Mouse (Mus musculus) 3T3-L1 (cell line): ENCODE results near the gene Sbf2.

Experiments
- DNase-seq: peaks from one replicate; pipeline ENCODE4 v3.0.0-alpha.2; 2015; ENCODE audit warnings: low read depth, low spot score

The Sbf2 gene

GRCm38 (mm10) chr7:110313392-110314055 is 301.2 kb downstream of the Sbf2 start:
- DNase-seq, result peak; percentile 21

DNA sequence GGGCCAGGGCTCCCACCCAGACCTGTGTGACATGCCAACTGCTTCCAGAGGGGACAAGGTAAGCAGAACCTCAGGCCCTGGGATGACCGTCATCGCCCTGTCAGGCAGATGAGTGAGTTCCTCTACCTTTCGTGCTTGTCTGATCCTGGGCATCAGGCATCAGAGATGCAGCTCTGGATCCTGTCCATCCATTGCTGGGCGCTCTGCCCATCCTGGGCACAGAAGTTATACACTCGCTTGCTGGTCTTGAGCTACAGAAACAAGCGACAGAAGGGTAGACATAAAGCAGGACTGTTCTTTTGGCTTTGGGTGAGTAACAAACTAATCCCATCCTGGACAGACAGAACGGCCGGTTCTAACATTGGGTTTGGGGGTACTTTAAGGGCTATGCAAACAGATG is 305.5 kb downstream of the Sbf2 start:
- no peak for DNase-seq

- DNase-seq, result no peak
Measured at GRCm38 (mm10) chr7:110307741-110308140, 307.0 kb downstream of the Sbf2 start.

DNA sequence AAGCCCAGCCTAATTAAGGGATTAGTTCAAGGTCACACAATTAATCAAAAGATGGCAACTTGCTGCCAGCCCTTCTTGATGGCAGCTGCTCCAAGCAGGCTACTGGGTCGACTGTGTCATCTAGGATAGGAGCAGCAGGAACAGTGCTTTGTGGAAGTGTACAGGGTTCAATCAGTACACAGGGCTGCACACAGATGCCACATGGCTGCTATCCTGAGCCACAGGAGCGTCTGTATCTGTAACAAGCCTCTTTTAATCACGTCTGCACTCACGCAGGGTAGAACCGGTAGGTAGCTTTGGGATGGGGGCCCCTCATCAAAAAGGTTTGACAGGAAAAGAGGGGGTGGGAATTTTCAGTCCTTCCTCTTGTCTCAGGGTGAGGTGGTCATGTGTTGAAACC is 308.4 kb downstream of the Sbf2 start:
- no peak for DNase-seq

- no peak for DNase-seq
Measured at GRCm38 (mm10) chr7:110305486-110305885, 309.2 kb downstream of the Sbf2 start.

DNA sequence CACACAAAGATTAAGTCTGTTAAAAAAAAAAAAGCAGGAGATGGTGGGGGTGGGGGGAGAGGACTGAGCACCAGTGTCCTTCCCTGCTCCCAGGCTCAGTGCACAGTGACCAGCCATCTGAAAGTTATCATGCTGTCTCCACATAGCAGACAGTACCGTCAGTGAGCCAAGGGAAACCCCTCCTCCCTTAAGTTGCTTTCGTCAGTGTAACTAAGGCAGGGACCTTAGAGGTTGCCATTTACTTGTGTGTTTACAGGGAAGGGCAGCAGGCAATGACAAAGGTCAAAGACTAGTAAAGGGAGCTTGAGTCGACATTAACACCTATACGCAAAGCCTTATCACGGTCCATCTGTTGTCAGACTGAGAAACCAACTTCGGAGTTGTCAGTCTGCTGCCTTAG is 311.8 kb downstream of the Sbf2 start:
- no peak for DNase-seq

DNA sequence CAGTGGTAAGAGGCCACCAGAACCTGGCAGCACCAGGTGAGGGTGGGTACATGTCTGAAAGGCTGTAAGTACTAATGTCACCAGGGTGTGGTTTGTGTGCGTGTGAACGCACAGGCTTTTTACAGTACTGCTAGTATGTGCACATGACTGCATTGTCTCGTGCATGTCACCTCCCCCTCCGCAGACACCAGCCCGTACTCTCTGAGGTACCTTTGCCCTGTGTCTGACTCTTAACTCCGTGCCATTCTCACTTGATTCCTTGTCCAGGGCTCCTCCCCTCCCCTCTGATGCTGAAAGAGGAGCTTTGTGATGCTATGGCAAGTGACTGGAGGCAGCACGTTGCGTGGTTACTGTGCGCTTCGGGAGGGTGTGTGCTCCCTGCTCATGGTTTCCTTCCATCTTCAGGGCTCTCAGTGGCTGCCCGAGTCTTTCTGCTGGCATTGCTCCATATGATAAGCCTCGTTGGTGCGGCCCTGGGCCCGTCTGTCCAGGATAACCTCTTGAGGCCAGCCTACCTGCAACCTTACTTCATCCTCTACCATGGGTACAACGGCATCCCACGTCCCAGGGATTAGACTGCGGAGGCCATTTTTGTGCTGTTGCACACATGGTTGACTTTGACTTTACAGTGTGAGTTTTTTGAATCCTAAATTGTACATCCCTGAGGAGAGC is 315.8 kb downstream of the Sbf2 start:
- no peak for DNase-seq

DNA sequence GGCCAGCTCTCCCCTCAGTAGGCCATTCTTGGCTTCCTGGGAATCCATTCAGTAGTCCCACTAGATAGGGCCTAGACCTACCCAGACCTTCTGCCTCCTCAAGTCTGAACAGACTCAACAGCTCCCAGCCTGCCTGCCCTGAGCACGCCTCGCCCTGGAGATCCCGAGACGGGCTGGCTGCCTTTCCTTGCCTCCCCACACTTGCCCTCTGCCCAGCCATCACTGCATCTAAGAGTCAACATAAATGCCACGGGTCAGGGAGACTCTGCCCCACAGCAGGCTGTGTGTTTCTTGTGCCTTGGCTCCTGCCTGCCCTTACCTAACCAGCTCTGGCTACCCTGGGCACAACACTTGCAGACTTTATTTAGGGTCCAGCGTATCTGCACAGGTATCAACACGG is 316.6 kb downstream of the Sbf2 start:
- no peak for DNase-seq

- DNase-seq, result no peak
Measured at GRCm38 (mm10) chr7:110297611-110298010, 317.1 kb downstream of the Sbf2 start.

DNA sequence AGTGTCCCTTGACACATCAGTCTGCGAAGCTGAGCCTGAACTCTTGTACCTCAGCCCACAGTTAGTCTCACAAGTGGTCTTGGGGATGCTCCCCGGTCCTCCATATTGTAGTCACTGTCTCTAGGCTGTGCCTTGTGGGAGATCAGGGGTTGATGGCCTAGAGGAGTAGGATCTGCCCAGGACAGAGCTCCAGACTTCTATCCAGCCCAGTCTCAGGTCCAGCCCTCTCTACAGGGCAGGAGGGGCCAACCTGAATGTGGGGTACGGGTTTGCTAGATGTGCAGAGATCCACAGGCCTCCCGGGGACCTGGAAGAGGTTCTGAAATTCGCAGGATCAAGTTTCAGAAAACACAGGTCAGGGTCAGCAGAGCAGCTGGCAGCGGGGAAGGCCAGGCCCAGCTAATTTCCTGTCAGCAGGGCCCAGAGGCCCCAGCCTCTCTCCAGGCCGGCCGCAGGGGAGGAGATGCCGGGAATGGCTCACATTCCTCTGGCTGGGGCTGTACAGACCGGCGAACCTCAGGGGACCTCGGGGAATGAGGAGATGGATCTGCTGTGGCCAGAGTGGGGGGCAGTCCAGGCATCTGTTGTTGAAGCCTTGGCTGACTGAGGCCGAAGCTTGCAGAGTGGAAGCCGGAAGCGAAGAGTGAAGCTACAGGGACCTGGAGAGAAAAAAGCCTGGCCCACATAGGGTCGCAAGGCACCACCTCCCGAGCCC is 317.7 kb downstream of the Sbf2 start:
- DNase-seq, result peak; percentile 96

DNA sequence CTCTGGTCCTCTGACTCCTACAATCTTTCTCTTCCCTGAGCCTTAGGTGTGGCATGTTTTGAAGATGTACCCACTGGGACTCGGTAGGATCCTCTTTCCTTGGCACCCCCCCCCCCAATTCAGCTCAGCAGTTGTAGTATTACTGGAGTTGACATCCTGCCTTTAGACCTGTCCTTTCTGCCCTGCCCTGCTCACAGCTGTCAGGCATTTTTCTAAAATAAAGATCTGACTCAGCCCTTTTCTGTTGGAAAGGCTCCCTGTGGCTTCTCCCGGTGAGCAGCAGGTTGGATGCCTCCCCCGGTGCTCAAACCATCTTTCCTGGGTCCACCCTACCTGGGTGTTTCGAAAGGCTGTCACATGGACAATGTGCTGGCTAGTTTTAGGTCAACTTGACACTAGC is 325.1 kb downstream of the Sbf2 start:
- peak; percentile 50 for DNase-seq

- DNase-seq, result peak; percentile 91
Measured at GRCm38 (mm10) chr7:110288731-110289191, 326.0 kb downstream of the Sbf2 start.

DNA sequence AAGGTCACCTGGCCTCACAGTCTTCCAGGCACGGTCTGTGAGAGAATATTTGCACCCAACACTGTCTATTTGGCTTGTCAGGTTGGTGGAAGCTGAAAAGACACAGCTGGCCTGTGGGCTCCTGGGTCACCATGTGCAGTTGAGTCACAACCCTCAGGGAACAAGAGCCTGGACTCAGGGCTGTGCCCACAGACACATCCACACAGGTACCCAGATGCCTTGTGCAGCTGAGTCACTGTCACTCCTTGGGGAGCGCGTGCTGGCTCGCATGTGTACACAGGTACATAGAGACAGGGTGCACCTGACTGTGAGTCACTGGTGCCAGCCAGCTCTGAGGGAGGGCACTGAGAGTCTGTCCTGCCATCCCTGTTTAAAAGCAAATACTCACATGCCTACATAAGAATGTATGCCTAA is 326.5 kb downstream of the Sbf2 start:
- DNase-seq, result peak; percentile 71

GRCm38 (mm10) chr7:110287476-110288071 is 327.1 kb downstream of the Sbf2 start:
- DNase-seq, result peak; percentile 64

DNA sequence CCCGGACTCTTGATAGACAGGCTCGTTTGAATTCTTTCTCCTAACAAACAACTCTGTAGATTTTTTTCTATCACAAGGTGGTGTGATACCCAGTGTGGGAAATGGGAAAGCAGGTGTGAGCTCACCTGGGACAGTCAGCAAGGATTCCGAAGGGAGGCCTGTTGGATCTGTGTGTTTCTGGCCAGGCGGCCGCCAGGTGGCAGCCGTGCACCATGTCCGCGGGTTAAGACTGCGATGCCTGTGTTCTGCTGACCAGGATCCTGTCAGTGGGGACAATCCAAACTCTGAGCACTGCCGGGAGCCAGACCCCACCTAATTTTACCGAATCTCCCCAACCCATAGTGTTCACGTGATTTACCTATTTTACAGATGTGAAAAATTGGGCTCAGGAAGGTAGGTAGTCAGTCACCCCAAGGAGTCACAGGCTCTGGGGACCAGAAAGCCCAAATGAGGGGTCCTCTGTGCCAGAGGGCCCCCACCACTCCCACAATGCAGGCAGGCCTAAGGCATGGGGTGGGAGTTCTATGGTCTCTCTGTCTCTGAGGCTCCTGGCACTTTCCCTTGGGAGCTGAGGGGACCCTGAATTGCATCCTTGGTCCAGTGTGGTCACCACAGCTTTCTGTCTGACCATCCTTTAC is 327.8 kb downstream of the Sbf2 start:
- peak; percentile 80 for DNase-seq

GRCm38 (mm10) chr7:110286198-110286732 is 328.5 kb downstream of the Sbf2 start:
- DNase-seq, result no peak

DNA sequence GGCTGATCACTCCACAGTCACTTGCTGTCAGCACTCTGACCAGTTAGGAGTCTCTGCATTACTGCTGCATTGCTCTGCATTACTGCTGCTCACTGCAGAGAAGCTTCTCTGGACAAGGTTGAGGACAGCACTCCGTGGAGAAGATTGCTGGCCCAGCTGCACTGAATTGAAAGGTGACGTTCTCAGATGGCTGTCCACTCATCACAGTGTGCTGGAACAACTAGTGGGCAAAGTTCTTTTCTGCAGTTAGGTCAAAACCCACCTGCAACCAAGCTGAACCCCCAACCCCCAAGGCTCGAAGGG is 328.9 kb downstream of the Sbf2 start:
- DNase-seq, result no peak

DNA sequence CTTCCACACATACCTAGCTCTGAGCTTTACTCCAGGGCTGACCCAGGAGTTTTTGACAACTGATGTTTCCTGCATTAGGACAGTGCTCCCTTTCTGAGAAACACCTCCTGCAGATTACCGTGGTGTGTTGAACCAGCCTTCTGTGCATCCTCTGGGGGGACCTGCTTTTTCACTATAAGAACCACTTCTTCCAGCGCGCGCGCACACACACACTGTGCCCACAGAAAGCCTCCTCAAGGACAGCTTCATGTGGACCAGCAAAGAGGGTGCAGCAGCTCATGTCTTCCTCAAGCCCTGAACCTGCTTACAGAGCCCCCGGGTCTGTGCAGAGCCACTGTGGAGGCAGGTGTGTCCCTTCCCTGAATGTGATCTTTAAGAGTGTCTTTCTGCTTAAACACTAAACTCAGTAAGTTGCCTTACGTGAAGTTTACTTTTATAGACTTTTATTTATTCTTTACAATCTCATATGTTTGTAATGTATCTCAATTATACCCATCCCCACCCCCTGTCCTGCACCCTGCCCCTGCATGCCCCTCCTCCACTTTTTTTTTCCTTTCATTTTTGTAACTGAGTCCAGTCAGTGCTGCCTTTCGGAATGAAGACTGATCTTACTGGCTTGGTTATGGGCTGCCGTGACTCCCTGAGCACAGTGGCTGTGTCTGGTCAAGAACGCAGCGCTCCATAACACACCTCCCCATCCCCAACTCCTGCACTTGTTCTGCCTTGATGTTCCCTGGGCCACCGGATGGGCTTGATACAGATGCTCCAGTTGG is 329.5 kb downstream of the Sbf2 start:
- no peak for DNase-seq

DNA sequence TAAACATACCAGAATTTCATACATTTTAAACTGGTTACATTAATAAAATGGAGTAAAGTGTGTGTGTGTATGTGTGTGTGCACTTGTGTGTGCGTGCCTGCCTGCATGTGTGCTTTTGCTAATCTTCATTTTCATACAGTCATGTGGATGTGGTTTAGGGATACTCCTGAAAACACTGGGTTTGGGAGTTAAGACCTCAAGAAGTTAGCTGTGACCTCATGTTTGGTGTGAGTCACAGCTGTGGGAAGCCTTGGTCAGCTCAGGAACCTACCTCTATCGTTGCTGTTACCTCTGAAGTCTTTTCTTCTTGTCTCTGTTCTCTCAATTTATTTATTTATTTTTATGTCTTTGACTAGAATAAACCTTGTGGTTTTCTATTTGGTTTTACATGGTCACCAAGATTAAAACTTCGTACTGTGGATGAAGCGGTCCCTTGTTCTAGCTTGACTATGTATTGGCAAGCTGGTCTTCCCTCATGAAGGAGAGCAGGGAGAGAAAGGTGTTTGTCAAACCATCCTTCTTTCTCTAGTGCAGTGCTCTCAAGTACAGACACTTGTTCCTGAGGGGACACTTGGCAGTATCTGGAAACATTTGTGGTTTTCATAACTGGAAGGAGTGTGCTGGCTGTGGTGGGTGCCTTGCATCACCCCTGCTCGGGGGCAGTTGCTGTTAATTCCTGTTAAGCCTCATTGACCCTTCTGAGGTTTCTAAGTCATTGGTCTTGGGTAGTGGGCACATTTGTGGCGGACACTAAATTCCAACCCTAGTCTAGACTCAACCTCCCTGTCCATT is 331.0 kb downstream of the Sbf2 start:
- DNase-seq, result peak; percentile 60

DNA sequence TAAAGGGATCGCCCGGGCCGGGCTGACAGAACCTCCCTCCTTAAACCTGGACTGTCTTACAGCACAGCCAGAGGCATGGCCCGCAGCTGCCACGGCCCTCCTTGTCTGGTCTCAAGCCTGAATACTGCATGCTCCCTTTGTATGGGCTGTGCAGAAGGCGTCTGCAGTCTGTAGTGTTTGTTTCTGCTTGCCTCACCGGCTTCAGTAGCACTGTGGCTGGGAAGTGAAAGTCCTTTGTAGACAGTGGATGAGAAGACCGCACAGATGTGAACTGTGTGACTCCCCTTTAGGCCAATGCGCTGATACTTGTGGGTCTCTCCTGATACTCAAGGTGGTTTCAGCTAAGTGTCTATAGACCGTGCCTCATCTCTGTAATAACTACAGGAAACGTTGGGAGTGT is 331.9 kb downstream of the Sbf2 start:
- DNase-seq, result no peak
